Mouse (Mus musculus): ENCODE measurements at regions not wholly inside any gene's neighbourhood (a gene's known extent, or its start where the extent isn't known, plus 50 kb on each side); places are given as distances from the start of the nearest gene placed in this dataset.

- TF ChIP-seq ZMIZ1 (IDR thresholded peaks at IDR 0.05; ENCODE audit: low read depth, low read length) (no peak), MAFK (IDR thresholded peaks at IDR 0.05; ENCODE audit: borderline replicate concordance, low read depth, low read length) (no peak), SIN3A (IDR thresholded peaks at IDR 0.05; ENCODE audit: low read length) (no peak), USF2 (IDR thresholded peaks at IDR 0.05; ENCODE audit: borderline replicate concordance in 1 of 2, insufficient read depth in 1 of 2, low read depth in 1 of 2, low read length in 2 of 2) (no peak), GABPA (IDR thresholded peaks at IDR 0.05; ENCODE audit: low read depth, low read length) (no peak), SMC3 (IDR thresholded peaks at IDR 0.05; ENCODE audit: low read depth, low read length) (no peak), E2F4 (IDR thresholded peaks at IDR 0.05; ENCODE audit: borderline replicate concordance, low read depth, low read length) (no peak), KAT2A (conservative IDR thresholded peaks at IDR 0.05; ENCODE audit: low read depth, low read length) (no peak), ETS1 (IDR thresholded peaks at IDR 0.05; ENCODE audit: low read depth, low read length) (no peak), EP300 (IDR thresholded peaks at IDR 0.05; ENCODE audit: low read depth in 1 of 2, low read length in 2 of 2) (no peak), RCOR1 (IDR thresholded peaks at IDR 0.05; ENCODE audit: low read depth, low read length) (no peak), ELF1 (IDR thresholded peaks at IDR 0.05; ENCODE audit: low read depth, low read length) (no peak)
- no peaks in the 10 kb centered on the region for H3K27me3 ChIP-seq (ENCODE audit: control insufficient read depth in 1 of 2, insufficient read depth in 2 of 2, low read length in 2 of 2)
- H3K79me2 ChIP-seq (ENCODE audit: control insufficient read depth, insufficient read depth, low read length, poor library complexity), result no peaks in the 10 kb centered on the region
- H3K36me3 ChIP-seq (ENCODE audit: control insufficient read depth in 1 of 2, insufficient read depth in 2 of 2, low read length in 2 of 2), result no peaks in the 10 kb centered on the region
- H3K4me3 ChIP-seq (ENCODE audit: control insufficient read depth in 1 of 2, insufficient read depth in 1 of 2, low read depth in 2 of 2, low read length in 2 of 2), result no peak overlapping the region
- no peak overlapping the region for H3K9ac ChIP-seq (ENCODE audit: control insufficient read depth, low read depth, low read length, poor library complexity, severe bottlenecking)
- no peaks in the 10 kb centered on the region for H3K9me3 ChIP-seq (replicated peaks; ENCODE audit: insufficient read depth, low read length)
- no peak overlapping the region for H3K27ac ChIP-seq (ENCODE audit: control insufficient read depth, low read depth, low read length)
- DNase-seq (ENCODE audit: low read depth, low spot score), result no peak
- no peaks in the 10 kb centered on the region for H3K4me1 ChIP-seq (ENCODE audit: control insufficient read depth in 1 of 2, insufficient read depth in 2 of 2, low read length in 2 of 2)
These were observed 222.5 kb upstream of the Clnk start for GRCm38 (mm10) chr5:39099113-39099512.

GRCm38 (mm10) chr5:39094875-39095274, 218.3 kb upstream of the Clnk start:
- H3K4me3 ChIP-seq (ENCODE audit: control insufficient read depth in 1 of 2, insufficient read depth in 1 of 2, low read depth in 2 of 2, low read length in 2 of 2), result no peak overlapping the region
- H3K36me3 ChIP-seq (ENCODE audit: control insufficient read depth in 1 of 2, insufficient read depth in 2 of 2, low read length in 2 of 2), result no peaks in the 10 kb centered on the region
- H3K9ac ChIP-seq (ENCODE audit: control insufficient read depth, low read depth, low read length, poor library complexity, severe bottlenecking), result no peak overlapping the region
- no peaks in the 10 kb centered on the region for H3K4me1 ChIP-seq (ENCODE audit: control insufficient read depth in 1 of 2, insufficient read depth in 2 of 2, low read length in 2 of 2)
- no peaks in the 10 kb centered on the region for H3K79me2 ChIP-seq (ENCODE audit: control insufficient read depth, insufficient read depth, low read length, poor library complexity)
- H3K9me3 ChIP-seq (replicated peaks; ENCODE audit: insufficient read depth, low read length), result no peaks in the 10 kb centered on the region
- no peaks in the 10 kb centered on the region for H3K27me3 ChIP-seq (ENCODE audit: control insufficient read depth in 1 of 2, insufficient read depth in 2 of 2, low read length in 2 of 2)
- H3K27ac ChIP-seq (ENCODE audit: control insufficient read depth, low read depth, low read length), result no peak overlapping the region
- no peak for DNase-seq (ENCODE audit: low read depth, low spot score)
- no peak for TF ChIP-seq POLR2AphosphoS5 (IDR thresholded peaks at IDR 0.05; ENCODE audit: borderline replicate concordance, low read depth, low read length)
- no peak for TF ChIP-seq BHLHE40 (IDR thresholded peaks at IDR 0.05; ENCODE audit: borderline replicate concordance, low read depth, low read length)
- TF ChIP-seq POLR2AphosphoS2 (IDR thresholded peaks at IDR 0.05; ENCODE audit: low read length), result no peak
- no peak for TF ChIP-seq ZC3H11A (IDR thresholded peaks at IDR 0.05; ENCODE audit: low read depth, low read length)
- TF ChIP-seq SIN3A (IDR thresholded peaks at IDR 0.05; ENCODE audit: low read length), result no peak
- no peak for TF ChIP-seq UBTF (IDR thresholded peaks at IDR 0.05; ENCODE audit: borderline replicate concordance, insufficient read depth, low read depth, low read length)
- TF ChIP-seq EP300 (IDR thresholded peaks at IDR 0.05; ENCODE audit: low read depth in 1 of 2, low read length in 2 of 2), result no peak
